Mouse (Mus musculus) intestine, embryonic 15.5 days (tissue): ENCODE data around the gene Gtse1. TPM values are rescaled to one million over a fixed set of nuclear protein-coding genes. Genes with fewer than 3 reads are reported as not detected.
A peak's percentile ranks its signal among the peaks of the same experiment; 100 is the strongest.
"Not testable (repeated sequence)": the region's sequence is repeated elsewhere in the genome, so short reads cannot be mapped to it uniquely, and the experiment has no call there.

Source experiments
- ATAC-seq: fragments of 200-750 bp; cut with Nextera tagmentation; 2 replicates; pipeline ENCODE4 v1.8.0; 2017; ENCODE audit warnings: moderate TSS enrichment, moderate library complexity
- H3K27ac ChIP-seq: fragments of 300-500 bp; sonication (generic); 2 replicates; pipeline ENCODE4 v1.5.1; 2015; ENCODE audit warnings: mild to moderate bottlenecking, inconsistent platforms
- H3K27me3 ChIP-seq: fragments of 300-500 bp; sonication (generic); replicated peaks from 2 replicates; pipeline ENCODE4 v1.6.1; 2015; ENCODE audit warnings: inconsistent platforms
- H3K36me3 ChIP-seq: fragments of 300-500 bp; sonication (generic); 2 replicates; pipeline ENCODE4 v1.6.1; 2015; ENCODE audit warnings: inconsistent platforms
- H3K4me1 ChIP-seq: fragments of 300-500 bp; sonication (generic); replicated peaks from 2 replicates; pipeline ENCODE4 v1.6.1; 2015; ENCODE audit warnings: inconsistent platforms
- H3K4me2 ChIP-seq: fragments of 300-500 bp; sonication (generic); replicated peaks from 2 replicates; pipeline ENCODE4 v1.6.1; 2015; ENCODE audit warnings: mild to moderate bottlenecking, inconsistent platforms
- H3K4me3 ChIP-seq: fragments of 300-500 bp; sonication (generic); replicated peaks from 2 replicates; pipeline ENCODE4 v1.5.1; 2015; ENCODE audit warnings: inconsistent platforms
- H3K9ac ChIP-seq: fragments of 300-500 bp; sonication (generic); 2 replicates; pipeline ENCODE4 v1.6.1; 2015; ENCODE audit warnings: inconsistent platforms
- H3K9me3 ChIP-seq: fragments of 300-500 bp; sonication (generic); 2 replicates; pipeline ENCODE4 v1.6.1; 2016; ENCODE audit warnings: inconsistent platforms
- whole genome bisulfite sequencing: fragments of 180-500 bp; shearing (Covaris S2); methylation state at CpG from one replicate; pipeline ENCODE4 v1.1.7; 2015; 5-methylcytosine and 5-hydroxymethylcytosine counted together
- polyA plus RNA-seq: library from polyadenylated mRNA; unstranded; fragments of >200 nt; fragmentation: Nextera tagmentation; extraction: Ambion mirVana; gene quantifications from 2 replicates; pipeline ENCODE4 v1.2.1, GENCODE M21; 2015

Gene Gtse1
- polyA plus RNA-seq, 1 experiment from 2014 or later = 22.8 TPM

GRCm38 (mm10) chr15:85832599-85832998 is 26.9 kb upstream of the Gtse1 start:
- Histone ChIP-seq H3K4me1 (peaks cover 7% of the 10 kb centered on the region; the same call in 1 of the 2 replicates), H3K27me3 (no peaks in the 10 kb centered on the region), H3K4me3 (peak overlapping the region; percentile 55), H3K9ac (peak overlapping the region; percentile 59), H3K4me2 (peak overlapping the region; percentile 86), H3K36me3 (no peaks in the 10 kb centered on the region), H3K27ac (no peak overlapping the region; the same call in 1 of the 2 replicates), H3K9me3 (no peaks in the 10 kb centered on the region)
- 48% methylated on average over 8 of the region's 8 CpGs for WGBS
- 0 out of 2 replicates have a peak, but pooled peaks have one; percentile 24 for ATAC-seq

- WGBS = 54% methylated on average over 3 of the region's 3 CpGs
- ATAC-seq = no peak
- Histone ChIP-seq H3K9me3 (no peaks in the 10 kb centered on the region), H3K27ac (no peak overlapping the region), H3K27me3 (no peaks in the 10 kb centered on the region), H3K4me3 (no peak overlapping the region), H3K36me3 (no peaks in the 10 kb centered on the region), H3K4me2 (no peak overlapping the region), H3K9ac (no peak overlapping the region), H3K4me1 (peaks cover 7% of the 10 kb centered on the region; the same call in 1 of the 2 replicates)
These were observed 24.2 kb upstream of the Gtse1 start for GRCm38 (mm10) chr15:85835335-85835734.

GRCm38 (mm10) chr15:85836887-85837286 is 22.7 kb upstream of the Gtse1 start:
- ATAC-seq = no peak

GRCm38 (mm10) chr15:85840983-85841382 is 18.6 kb upstream of the Gtse1 start:
- Histone ChIP-seq H3K27me3 (no peaks in the 10 kb centered on the region), H3K4me2 (no peak overlapping the region), H3K36me3 (no peaks in the 10 kb centered on the region), H3K4me3 (no peak overlapping the region), H3K9ac (no peak overlapping the region), H3K4me1 (no peaks in the 10 kb centered on the region), H3K27ac (no peak overlapping the region), H3K9me3 (no peaks in the 10 kb centered on the region)
- 41% methylated on average over 6 of the region's 6 CpGs for WGBS
- ATAC-seq = peak; percentile 31; the same call in 1 of the 2 replicates

More at GRCm38 (mm10) chr15:85836887-85837286, 22.7 kb upstream of the Gtse1 start:
- Histone ChIP-seq H3K4me3 (no peak overlapping the region), H3K27me3 (no peaks in the 10 kb centered on the region), H3K9me3 (no peaks in the 10 kb centered on the region), H3K4me2 (no peak overlapping the region), H3K4me1 (peaks cover 7% of the 10 kb centered on the region; the same call in 1 of the 2 replicates), H3K36me3 (no peaks in the 10 kb centered on the region), H3K27ac (no peak overlapping the region), H3K9ac (no peak overlapping the region)
- 89% methylated on average over 5 of the region's 5 CpGs for WGBS

GRCm38 (mm10) chr15:85841796-85842360 is 17.7 kb upstream of the Gtse1 start:
- Histone ChIP-seq H3K9ac (no peak overlapping the region), H3K4me3 (no peak overlapping the region), H3K9me3 (no peaks in the 10 kb centered on the region), H3K27ac (no peak overlapping the region), H3K4me1 (no peaks in the 10 kb centered on the region), H3K27me3 (no peaks in the 10 kb centered on the region), H3K4me2 (no peak overlapping the region), H3K36me3 (no peaks in the 10 kb centered on the region)
- WGBS = 79% methylated on average over 5 of the region's 5 CpGs
- no peak for ATAC-seq

- Histone ChIP-seq H3K9ac (no peak overlapping the region), H3K4me2 (no peak overlapping the region), H3K4me3 (no peak overlapping the region), H3K4me1 (no peaks in the 10 kb centered on the region), H3K36me3 (no peaks in the 10 kb centered on the region), H3K27me3 (no peaks in the 10 kb centered on the region), H3K27ac (no peak overlapping the region), H3K9me3 (no peaks in the 10 kb centered on the region)
- ATAC-seq = no peak
These were observed 14.5 kb upstream of the Gtse1 start for GRCm38 (mm10) chr15:85845071-85845470.

- Histone ChIP-seq H3K4me3 (no peak overlapping the region), H3K9me3 (no peaks in the 10 kb centered on the region), H3K27me3 (no peaks in the 10 kb centered on the region), H3K36me3 (no peaks in the 10 kb centered on the region), H3K27ac (no peak overlapping the region), H3K4me2 (no peak overlapping the region), H3K9ac (no peak overlapping the region), H3K4me1 (no peaks in the 10 kb centered on the region)
- ATAC-seq = no peak
- 82% methylated on average over 12 of the region's 12 CpGs for WGBS
These were observed 7.7 kb upstream of the Gtse1 start for GRCm38 (mm10) chr15:85851656-85852392.

- Histone ChIP-seq H3K4me1 (peaks cover 13% of the 10 kb centered on the region), H3K27me3 (no peaks in the 10 kb centered on the region), H3K4me3 (peak overlapping the region; percentile 86), H3K27ac (peak overlapping the region; percentile 40; the same call in 1 of the 2 replicates), H3K9ac (peak overlapping the region; percentile 77), H3K9me3 (no peaks in the 10 kb centered on the region), H3K4me2 (peak overlapping the region; percentile 83), H3K36me3 (peaks cover 21% of the 10 kb centered on the region; the same call in 1 of the 2 replicates)
- 8% methylated on average over 15 of the region's 15 CpGs for WGBS
- peak; percentile 32 for ATAC-seq
These were observed 510 bp upstream of the Gtse1 start for GRCm38 (mm10) chr15:85858980-85859489.

GRCm38 (mm10) chr15:85865913-85866312 is 6.4 kb downstream of the Gtse1 start:
- not testable (repeated sequence) for H3K27ac ChIP-seq, ATAC-seq, H3K4me1 ChIP-seq, H3K9ac ChIP-seq, H3K27me3 ChIP-seq, H3K9me3 ChIP-seq, H3K4me3 ChIP-seq, H3K4me2 ChIP-seq
- H3K36me3 ChIP-seq = peaks cover 39% of the 10 kb centered on the region
- 92% methylated on average over 7 of the region's 7 CpGs for WGBS

GRCm38 (mm10) chr15:85867696-85868095 is 8.2 kb downstream of the Gtse1 start:
- Histone ChIP-seq H3K4me1 (no peaks in the 10 kb centered on the region), H3K9me3 (no peaks in the 10 kb centered on the region), H3K36me3 (peaks cover 46% of the 10 kb centered on the region), H3K9ac (no peak overlapping the region), H3K27me3 (no peaks in the 10 kb centered on the region), H3K4me2 (no peak overlapping the region), H3K27ac (no peak overlapping the region), H3K4me3 (no peak overlapping the region)
- 49% methylated on average over 6 of the region's 6 CpGs for WGBS
- ATAC-seq = peak; percentile 55; the same call in 1 of the 2 replicates

GRCm38 (mm10) chr15:85877336-85877735 is 17.8 kb downstream of the Gtse1 start:
- H3K36me3 ChIP-seq = peaks cover 26% of the 10 kb centered on the region
- peaks cover 11% of the 10 kb centered on the region for H3K4me1 ChIP-seq
- no peak for ATAC-seq
- H3K4me2 ChIP-seq = no peak overlapping the region
- H3K9ac ChIP-seq = no peak overlapping the region
- H3K4me3 ChIP-seq = no peak overlapping the region
- no peak overlapping the region for H3K27ac ChIP-seq
- H3K9me3 ChIP-seq = no peaks in the 10 kb centered on the region
- H3K27me3 ChIP-seq = no peaks in the 10 kb centered on the region
- 93% methylated on average over 7 of the region's 7 CpGs for WGBS

GRCm38 (mm10) chr15:85878848-85879497 is 19.4 kb downstream of the Gtse1 start, which contains the start of gene Trmu:
TSS of gene Trmu (plus strand) at chr15:85879312.
- H3K27ac ChIP-seq = peak within 1 kb of the TSS; percentile 81
- under 1% methylated on average over 49 of the region's 50 CpGs for WGBS
- peaks cover 11% of the 10 kb centered on the region for H3K4me1 ChIP-seq
- peak within 1 kb of the TSS; percentile 91 for H3K4me2 ChIP-seq
- peaks cover 22% of the 10 kb centered on the region for H3K36me3 ChIP-seq
- peak within 1 kb of the TSS; percentile 82 for H3K9ac ChIP-seq
- no peaks in the 10 kb centered on the region for H3K27me3 ChIP-seq
- no peaks in the 10 kb centered on the region for H3K9me3 ChIP-seq
- peak within 1 kb of the TSS; percentile 64 for H3K4me3 ChIP-seq
- peak; percentile 97 for ATAC-seq
